Mouse (Mus musculus): ENCODE measurements around the gene Syt12.
"Not testable (repeated sequence)": the region's sequence is repeated elsewhere in the genome, so short reads cannot be mapped to it uniquely, and the experiment has no call there.

The Syt12 gene

DNA sequence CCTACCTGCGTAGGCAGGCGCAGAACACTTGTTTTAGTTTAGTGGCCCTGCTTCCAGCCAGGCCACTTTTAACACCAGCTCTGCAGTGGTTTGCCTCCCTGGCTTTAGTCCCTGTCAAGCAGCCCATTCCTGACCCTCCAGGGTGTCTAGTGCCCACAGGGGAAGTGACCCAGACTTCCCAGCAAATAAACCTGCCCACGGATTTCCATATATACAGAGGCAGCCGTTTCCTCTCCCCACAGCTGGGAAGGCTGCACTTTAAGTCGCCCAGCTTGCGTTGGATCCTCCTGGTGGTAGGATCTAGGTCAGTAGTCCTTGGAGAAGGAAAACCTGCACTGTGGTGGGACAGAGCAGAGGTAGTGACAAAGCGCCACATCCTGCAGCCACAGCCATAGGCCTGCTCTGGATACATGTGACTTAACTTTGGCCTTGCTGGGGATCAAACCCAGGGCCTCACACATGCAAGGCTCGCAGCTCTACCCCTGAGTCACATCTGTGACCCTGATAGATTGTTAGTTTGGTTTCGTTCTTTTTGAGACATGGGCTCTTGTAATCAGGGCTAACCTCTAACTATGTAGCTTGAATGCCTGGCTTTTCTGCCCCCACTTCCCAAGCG lies 13.9 kb upstream of the Syt12 start:
- no peak for DNase-seq (ENCODE audit: low spot score)

DNA sequence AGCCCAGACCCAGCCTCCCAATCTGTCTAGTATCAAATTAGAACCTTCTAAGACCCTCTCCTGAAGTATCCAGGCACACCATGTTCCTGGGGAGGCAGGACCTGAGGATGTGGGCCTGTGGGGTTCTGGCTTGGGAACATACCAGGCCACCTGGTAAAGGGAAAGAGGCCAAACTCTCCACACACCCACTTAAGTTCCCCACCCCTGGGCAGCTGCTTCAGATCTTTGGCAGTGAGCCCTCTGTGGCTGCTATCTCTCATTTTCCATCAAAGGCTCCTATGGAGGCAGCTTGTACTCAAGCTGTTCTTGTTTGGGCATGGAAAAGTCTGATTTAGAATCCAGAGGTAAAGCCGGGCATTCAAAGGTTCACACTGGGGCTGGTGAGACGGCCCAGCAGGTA lies 10.6 kb upstream of the Syt12 start:
- DNase-seq (ENCODE audit: low spot score) = no peak

DNA sequence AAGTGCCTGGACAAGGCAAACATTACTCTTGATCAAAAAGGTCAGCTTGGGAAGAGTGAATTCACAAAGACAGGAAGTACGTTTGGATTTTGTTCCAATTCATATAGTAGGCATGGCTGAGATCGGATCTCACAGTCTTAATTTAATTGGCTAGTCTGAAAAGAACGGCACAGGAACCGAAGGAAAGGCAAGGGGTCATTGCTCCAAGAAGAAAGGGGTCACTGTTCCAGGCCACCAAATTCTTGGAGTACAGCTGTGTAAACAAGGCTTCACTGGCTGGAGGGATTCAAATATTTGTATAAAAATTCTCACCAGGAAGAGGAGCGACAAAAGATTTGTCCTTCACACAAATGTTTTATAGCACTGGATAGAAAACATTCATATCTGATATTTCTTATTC lies 7.8 kb upstream of the Syt12 start:
- DNase-seq (ENCODE audit: low spot score) = no peak

DNA sequence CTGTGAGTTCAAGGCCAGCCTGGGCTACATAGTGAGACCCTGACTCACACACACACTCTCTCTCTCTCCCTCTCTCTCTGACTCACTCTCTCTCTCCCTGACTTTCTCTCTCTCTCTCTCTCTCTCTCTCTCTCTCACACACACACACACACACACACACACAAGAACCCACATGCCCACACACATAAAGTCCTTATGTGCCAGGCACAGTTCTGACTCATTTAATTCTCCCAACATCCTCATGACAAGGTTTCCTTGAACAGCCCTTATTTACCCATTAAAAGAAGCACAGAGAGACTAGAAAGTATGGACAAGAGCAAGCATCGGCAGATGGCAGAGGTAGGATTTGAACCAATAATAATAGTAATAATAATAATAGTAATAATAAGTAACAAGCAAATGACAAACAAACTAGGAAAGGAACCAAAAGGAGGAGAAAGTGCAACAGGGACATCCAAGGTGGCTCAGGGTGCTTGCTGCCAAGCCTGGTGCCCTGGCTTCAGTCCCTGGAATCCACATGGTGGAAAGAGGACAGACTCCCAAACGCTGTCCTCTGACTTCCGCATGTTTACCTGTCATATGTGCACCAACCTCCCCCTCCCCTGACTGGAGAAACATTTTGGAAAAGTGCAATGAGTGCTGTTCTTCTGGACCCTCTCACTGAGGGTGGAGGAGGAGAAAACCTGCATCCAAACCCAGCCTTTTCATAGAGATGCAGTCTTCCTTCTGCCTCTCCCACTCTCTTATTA lies 5.0 kb upstream of the Syt12 start:
- no peak for DNase-seq (ENCODE audit: low spot score)

DNA sequence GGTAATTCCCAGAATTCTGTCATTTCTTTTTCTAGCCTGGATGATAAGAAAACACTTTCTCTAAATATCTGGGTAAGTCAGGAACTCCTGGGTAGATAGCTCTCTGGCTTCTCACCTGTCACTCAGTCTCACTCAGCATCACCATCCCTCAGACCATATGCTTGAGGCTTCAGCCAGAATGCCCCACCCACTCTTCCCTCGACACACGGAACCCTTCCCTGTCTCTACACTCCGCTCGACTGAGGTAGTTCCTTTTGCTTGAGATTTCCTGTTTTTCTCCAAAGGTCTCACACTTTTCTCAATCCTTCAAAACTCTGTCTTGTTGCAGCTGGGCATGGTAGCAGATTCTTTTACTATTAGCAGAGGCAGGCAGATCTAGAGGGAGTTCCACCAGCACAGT lies 4.1 kb upstream of the Syt12 start:
- DNase-seq (ENCODE audit: low spot score) = no peak

DNA sequence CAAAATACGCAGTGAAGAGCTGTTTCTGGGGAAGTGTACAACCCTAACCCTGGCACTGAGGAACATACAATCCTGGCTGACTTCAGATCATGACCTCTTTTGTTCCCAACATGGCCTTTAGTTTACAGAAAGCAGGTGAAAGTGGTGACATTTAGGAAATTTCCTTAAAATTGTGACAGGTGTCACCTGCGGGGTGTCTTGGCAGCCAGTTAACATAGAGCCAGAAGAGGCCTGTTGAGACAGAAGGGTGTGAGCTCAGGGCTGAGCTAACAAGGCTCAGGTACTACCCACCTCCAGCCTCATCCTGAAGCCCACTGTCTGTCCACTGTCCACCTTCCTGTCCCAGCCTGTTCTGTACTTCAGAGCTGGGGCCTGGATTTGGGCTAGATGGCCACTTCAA lies 2.8 kb upstream of the Syt12 start:
- no peak for DNase-seq (ENCODE audit: low spot score)

DNA sequence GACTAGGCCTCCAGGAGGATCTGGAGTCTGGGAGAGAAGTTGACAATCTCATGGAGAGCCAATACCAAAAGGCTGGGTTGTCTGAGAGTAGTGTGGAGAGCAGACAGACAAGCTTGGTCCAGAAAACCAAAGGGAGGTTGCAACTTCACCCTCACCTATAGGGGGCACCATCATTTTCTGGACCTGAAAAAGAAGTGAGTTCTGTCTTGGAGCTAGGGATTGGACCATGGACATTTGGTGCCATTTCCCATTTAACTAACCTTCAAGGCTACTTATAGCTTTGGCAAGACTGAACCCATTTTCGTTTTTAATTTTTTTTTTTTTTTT lies 906 bp upstream of the Syt12 start:
- DNase-seq (ENCODE audit: low spot score) = peak; percentile 39

DNA sequence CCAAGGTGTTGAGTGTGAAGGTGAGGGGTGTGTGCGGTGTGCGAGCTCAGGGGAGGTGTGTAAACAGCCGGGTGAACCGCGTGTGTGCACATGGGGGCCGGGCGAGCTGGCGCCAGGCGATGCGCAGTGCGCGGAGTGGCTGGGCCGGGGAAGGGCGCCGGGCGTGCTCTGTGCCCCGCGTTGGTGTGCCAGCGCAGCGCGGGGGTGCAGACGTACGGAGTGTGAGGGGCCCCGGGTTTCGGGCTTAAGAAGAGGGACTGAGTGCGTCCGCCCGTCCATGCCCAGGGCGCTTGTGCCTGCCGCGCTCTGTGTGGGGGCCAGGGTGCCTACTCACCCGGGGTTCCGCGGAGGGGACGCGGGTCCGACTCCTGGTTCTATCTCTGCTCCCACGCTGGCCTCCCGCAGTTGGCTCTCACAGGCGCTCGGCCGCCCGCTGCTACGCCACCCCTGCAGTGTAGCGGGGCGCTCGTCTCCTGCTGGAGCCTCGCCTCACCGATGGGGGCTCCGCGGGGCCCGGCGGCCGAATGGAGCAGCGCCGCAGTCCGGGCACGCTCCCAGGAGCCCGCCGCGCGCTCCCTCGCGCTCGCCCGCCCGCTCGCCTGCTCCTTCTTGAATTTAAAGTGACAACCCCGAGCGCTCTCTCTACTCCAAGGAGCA lies 518 bp downstream of the Syt12 start:
- no peak for DNase-seq (ENCODE audit: low spot score)

DNA sequence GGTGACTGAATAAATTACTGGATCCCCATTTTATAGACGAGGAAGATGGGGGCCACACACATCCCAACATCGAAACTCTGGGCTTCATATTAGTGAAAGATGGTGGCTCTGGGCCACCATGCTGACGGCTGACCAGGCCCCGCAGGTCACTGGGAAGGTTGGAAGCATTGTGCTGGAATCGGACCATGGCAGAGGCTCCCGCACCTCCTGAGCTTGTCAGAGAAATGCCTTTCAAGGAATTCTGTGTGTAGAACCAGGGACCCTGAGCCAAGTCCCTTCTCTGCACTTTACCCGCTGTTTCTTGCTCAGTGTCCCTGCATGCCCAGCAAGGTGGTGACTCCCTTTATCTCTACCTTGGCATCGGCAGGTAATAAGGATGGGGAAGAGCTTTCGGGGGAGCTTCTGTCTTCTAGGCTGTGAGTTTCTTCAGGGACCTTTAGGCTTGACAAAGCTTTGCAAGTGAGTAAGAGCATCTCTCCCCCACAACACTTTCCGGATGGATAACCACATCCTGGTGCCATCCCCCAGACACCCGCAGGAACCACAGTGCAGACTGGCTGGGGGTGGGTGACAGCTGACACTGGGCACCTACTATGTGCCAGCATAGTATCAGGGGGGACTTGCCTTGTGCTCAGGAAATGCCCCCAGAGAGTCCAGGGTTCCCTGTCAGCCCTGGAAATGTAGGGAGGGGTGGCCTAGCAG lies 1.9 kb downstream of the Syt12 start:
- no peak for DNase-seq (ENCODE audit: low spot score)

DNA sequence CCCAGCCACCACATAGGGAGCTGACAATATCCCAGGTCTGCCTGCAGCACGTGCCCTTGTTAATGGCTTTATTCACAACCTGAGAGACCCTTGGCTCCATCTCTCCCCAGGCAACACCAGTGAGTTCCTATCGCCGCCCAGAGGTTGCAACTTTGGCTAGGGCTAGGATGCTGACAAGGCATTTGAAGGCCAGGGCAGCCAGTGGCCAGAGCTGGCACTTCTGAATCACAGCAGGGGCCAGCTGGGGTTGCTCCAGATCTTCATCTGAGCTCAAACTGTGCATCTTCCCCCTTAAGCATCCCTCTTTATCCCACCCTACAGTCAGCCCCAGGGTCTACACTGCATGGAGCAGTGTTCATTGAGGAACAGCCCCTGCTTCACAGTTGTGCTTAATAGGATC lies 2.5 kb downstream of the Syt12 start:
- no peak for DNase-seq (ENCODE audit: low spot score)

DNA sequence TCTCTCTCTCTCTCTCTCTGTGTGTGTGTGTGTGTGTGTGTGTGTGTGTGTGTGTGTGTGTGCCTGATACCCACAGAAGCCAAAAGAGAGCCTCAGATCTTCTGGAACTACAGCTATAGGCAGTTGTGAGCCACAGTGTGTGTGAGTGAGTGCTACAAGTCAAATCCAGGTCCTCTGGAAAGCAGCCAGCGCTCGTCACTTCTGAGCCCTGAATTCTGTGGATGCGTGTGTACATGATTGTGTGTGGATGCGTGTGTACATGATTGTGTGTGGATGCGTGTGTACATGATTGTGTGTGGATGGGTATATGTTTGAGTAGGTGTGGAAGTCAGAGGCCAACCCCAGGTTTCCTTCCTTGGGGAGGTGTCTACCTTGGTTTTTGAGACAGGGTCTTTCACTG lies 3.7 kb downstream of the Syt12 start:
- DNase-seq (ENCODE audit: low spot score) = no peak

DNA sequence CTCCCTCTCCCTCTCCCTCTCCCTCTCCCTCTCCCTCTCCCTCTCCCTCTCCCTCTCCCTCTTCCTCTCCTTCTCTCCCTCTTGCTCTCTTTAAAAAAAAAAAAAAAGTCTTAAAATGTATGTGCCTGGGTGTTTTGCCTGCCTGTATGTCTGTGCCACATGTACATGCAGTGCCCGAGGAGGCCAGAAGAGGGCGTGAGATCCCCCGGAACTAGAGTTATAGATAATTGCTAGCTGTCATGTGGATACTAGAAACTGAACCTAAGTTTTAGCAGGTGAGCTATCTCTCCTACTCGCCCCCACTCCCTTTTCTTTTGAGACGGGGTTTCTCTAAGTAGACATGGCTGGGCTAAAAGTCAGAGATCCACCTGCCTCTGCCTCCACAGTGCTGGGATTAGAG lies 8.9 kb downstream of the Syt12 start:
- DNase-seq (ENCODE audit: low spot score) = peak; percentile 29

DNA sequence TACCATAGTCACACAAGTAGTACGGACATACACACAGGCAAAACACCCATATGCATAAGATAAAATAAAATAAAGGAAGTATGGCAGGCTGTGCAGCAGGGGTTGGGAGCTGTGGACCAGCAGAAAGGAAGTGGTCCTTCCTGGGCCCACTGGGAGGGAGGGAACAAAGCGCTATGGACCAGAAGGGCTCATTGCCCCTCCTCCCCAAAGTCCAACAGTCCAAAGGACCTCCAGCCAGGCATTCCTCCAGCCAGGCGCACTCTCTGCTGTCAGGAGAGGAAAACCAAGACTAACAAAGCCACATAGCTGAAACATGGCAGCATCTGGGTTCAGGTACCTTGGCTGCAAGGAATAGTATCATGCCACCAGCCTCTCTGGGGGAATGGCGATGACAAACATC lies 12.6 kb downstream of the Syt12 start:
- no peak for DNase-seq (ENCODE audit: low spot score)

DNA sequence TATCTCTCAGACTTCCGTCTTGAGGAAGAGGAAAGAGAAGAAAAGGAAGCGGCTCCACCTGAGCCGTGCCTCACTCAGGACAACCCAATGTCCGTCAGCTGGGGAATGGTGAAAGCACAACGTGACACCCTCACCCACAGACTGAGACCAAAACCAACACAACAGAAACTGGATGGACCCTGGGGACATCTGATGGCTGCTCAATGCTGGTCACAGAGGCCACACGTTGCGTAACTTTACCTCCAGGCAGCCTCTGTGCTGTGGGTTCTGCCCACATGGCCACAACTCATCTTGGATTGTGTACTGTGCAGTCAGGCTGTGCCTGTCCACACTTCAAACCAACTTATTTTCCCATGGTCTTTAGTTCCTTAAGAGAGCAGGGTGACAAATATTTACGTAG lies 15.3 kb downstream of the Syt12 start:
- DNase-seq (ENCODE audit: low spot score) = no peak

DNA sequence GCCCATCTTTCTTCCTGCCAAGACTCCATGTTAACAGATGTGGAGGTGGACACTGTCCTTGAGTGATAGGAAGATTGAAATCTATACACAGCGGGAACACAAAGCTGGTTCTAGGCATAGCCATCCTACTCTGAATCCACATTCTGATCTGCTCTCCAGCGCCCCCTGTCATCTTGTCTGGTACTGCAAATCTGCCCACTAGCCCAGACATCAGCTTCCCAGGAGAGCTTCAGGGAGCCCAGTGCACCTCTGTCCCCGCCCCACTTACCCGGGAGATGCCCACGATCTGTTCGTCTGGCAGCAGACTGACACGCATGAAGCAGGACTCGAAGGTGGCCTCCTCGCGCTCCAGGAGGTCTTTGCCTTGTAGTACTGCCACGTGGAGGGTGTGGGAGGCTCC lies 21.0 kb downstream of the Syt12 start:
- peak; percentile 54 for DNase-seq (ENCODE audit: low spot score)

DNA sequence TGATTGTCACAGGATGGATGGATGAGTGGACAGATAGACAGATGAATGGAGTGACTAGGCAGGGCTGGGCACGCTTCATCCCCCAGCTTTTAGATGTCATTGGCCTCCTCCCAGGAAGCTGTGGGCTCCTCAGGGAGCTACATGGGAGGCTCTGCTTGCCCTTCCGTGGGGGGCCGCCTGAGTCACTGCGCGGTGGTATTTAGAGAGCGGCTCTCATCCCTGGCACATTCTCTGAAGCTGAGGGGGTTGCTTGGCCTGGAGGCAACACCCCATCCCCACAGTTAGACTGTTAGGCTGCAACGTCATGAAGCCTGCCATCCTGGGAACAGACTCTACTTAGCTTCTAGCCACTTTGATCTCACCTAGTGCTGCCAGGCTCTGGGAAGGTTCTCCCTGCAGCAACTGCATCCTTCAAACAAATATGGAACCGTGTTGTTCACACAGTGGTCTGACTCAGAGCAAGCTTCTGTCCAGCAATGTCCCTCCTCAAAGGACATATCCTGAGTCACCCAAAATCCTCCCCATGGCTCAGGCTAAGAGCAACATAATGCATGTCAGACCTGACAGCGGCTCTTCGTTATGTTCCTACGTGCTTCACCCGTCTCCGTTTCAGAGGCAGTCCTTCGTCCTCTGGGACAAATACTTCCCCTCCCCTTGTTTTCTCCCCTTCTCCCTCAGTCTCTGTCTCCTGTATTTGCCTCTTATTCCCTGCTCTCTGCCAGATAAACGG lies 22.0 kb downstream of the Syt12 start:
- no peak for DNase-seq (ENCODE audit: low spot score)

DNA sequence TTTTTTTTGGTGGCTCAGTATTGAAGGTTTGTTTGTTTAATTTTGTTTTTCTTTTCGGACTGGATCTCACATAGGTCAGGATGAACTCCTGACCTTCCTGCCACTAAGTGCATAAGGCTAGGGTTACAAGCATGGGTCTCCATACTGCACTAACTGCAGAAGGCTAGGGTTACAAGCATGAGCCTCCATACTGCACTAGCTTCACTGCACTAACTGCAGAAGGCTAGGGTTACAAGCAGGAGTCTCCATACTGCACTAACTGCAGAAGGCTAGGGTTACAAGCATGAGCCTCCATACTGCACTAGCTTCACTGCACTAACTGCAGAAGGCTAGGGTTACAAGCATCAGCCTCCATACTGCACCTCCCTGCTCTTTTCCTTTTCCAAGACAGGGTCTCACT lies 23.2 kb downstream of the Syt12 start:
- not testable (repeated sequence) for DNase-seq (ENCODE audit: low spot score)

DNA sequence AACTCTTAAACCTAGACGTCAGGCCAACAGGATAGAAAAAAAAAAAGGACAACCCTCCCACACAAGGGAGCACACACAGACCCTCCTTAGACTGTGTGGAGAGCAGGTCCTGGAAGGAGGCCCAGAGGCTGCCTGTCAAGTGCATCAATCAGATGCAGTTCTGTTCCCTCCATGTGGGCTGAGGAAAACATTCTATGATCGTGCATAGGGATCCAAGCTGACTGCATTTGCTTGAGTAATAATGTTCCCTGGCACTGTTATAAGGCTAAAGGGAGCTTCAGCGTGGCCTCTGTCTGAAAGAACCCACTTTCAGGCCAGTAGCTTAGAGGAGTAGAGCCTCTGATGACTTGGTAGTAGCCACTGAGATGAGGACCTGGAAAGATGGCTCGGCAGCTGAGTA lies 24.7 kb downstream of the Syt12 start:
- no peak for DNase-seq (ENCODE audit: low spot score)

DNA sequence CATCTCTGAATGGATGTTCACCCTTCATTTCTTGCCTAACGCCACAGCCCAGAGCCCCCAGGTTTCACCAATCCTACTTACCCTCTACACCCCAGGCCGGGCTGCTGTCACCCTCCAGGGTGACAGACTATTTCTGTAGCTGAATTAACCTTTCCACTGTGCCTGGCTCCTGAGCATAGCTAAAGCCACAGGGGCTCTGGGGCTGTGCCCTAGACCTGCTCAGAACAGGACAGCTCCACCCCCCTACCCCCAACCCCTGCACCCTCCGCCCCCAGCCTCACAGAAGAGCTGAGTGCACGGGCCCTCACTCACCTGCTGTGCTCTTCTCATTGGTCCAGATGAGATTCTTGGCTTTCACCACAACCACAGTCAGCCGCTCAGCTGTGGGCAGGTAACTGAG lies 25.3 kb downstream of the Syt12 start:
- no peak for DNase-seq (ENCODE audit: low spot score)

DNA sequence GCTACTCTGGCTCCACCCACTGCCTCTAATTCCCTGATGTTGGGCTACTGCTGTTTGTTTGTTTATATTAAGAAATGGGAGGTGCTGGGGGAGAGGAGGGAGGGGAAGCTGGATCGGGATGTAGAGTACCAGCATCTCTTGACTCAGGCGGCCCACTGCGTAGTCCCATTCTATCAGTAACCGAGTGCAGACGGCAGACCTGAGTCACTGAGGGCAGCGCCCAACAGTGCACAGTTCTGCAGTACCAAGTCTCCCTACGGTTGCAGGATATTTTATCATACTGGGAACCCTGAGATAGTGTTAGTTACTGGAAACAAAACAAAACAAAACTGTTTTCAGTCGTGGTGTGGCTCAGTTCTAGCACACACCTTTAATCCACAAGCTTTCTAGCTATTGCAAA lies 26.1 kb downstream of the Syt12 start:
- no peak for DNase-seq (ENCODE audit: low spot score)

DNA sequence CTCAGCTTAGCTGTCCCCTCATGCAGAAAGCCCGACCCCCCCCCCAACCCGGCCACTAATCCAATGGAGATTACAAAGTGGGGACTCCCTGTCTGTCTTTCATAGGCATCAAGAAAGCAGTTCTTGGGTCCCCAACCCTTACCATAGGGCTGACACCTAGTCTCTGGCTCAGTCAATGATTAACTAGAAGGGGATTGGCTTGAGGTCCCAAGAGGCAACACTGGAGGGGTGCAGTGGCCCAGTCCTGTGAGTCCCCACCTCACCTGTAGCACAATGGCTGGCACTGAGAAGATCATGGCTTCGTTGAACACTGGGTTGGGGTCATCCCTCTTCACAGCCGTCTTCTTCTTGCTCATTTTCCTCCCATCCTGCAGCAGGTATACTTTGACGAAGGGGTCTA lies 26.6 kb downstream of the Syt12 start:
- no peak for DNase-seq (ENCODE audit: low spot score)

DNA sequence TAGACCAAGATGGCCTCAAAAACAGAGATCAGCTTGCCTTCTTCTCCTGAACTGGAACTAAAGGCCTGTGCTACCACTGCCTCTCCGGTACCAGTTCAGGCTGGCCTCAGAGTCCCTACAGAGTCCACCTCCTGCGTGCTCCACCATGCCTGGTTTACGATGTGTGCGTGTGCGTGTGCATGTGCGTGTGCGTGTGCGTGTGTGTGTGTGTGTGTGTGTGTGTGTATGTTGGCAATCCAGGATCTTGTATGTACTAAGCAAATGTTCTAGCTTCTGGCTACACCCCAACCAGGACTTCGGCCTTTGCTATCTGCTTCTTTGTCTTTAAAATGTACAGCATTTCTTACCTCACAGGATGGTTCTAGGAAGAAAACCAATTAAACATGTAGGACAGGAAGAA lies 28.0 kb downstream of the Syt12 start:
- DNase-seq (ENCODE audit: low spot score) = no peak

DNA sequence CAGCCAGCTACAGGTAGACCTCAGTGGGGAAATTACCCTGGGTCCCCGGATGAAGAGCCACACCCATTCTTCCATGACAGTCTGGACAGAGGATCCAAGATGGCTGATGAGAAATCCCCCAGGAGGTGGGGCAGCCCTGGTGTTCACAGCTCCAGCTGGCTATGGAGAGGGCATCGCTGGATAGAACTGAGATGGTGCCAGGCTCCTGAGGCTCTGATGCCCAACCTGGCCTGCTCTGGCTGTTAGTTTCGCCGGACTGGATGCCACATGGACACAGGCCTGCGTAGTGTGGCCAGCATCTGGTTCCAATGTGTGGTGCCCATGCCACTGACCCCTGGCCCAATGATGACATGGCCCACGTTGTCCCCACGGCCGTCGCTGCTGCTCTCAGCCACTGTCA lies 29.8 kb downstream of the Syt12 start:
- DNase-seq (ENCODE audit: low spot score) = no peak

Data from c-Kit-positive CD71-positive TER-119-positive erythroid progenitor cells, embryonic 14.5 days (primary cell).